ENCODE assay signal across 20 mouse cellular contexts in genomic region chr19:58500049-58500448, GRCm38 (mm10). TPM values are rescaled to one million over a fixed set of nuclear protein-coding genes. Genes with fewer than 3 reads are reported as not detected.
DNase-seq lines count a peak whose midpoint lies in the region; ATAC-seq and TF ChIP-seq lines count a peak whose summit lies in the region.
"Had no signal": no experiment of that assay in that cellular context is flagged by ENCODE, and none has a peak within 500 bp of the region (broad histone marks: within the 10 kb centered on the region; RNA-seq: fewer than 3 reads in every experiment).

No protein-coding gene starts in this region.

- H3K27ac ChIP-seq in intestine, embryonic 14.5 days (ENCODE audit: low read depth) = no peak overlapping the region
- H3K27ac ChIP-seq in intestine, postnatal 0 days (ENCODE audit: low read depth, low read length) = no peak overlapping the region
- H3K27ac ChIP-seq in hindbrain, embryonic 14.5 days = no peak overlapping the region
- H3K27ac ChIP-seq in midbrain, postnatal 0 days (ENCODE audit: low read depth, low read length) = no peak overlapping the region
- no peak overlapping the region for H3K27ac ChIP-seq in left cerebral cortex, adult 2 months
- H3K27ac ChIP-seq: heart, embryonic 13.5 days had no signal

- H3K9ac ChIP-seq in intestine, embryonic 14.5 days (ENCODE audit: low read length) = no peak overlapping the region
- no peak overlapping the region for H3K9ac ChIP-seq in intestine, postnatal 0 days (ENCODE audit: low read depth, low read length)
- no peak overlapping the region for H3K9ac ChIP-seq in hindbrain, embryonic 14.5 days
- H3K9ac ChIP-seq in midbrain, postnatal 0 days (replicated peaks; ENCODE audit: low read length, poor library complexity, severe bottlenecking) = no peak overlapping the region
- H3K9ac ChIP-seq: heart, embryonic 13.5 days had no signal

- no peaks in the 10 kb centered on the region for H3K27me3 ChIP-seq in intestine, embryonic 14.5 days (replicated peaks; ENCODE audit: control insufficient read depth, insufficient read depth, low read length)
- no peaks in the 10 kb centered on the region for H3K27me3 ChIP-seq in intestine, postnatal 0 days (replicated peaks; ENCODE audit: control insufficient read depth, insufficient read depth, low read length)
- H3K27me3 ChIP-seq in hindbrain, embryonic 14.5 days (ENCODE audit: control insufficient read depth, insufficient read depth, low read length) = no peaks in the 10 kb centered on the region
- H3K27me3 ChIP-seq in midbrain, postnatal 0 days (ENCODE audit: insufficient read depth, low read length) = no peaks in the 10 kb centered on the region
- H3K27me3 ChIP-seq: heart, embryonic 13.5 days had no signal

- peaks cover 11% of the 10 kb centered on the region; the same call in 1 of the 2 replicates for H3K4me1 ChIP-seq in intestine, embryonic 14.5 days (replicated peaks; ENCODE audit: control insufficient read depth, insufficient read depth, low read length)
- no peaks in the 10 kb centered on the region for H3K4me1 ChIP-seq in intestine, postnatal 0 days (replicated peaks; ENCODE audit: control insufficient read depth, insufficient read depth, low read length)
- H3K4me1 ChIP-seq in hindbrain, embryonic 14.5 days (replicated peaks; ENCODE audit: control insufficient read depth, insufficient read depth, low read length) = no peaks in the 10 kb centered on the region
- H3K4me1 ChIP-seq in midbrain, postnatal 0 days (ENCODE audit: insufficient read depth, low read length) = no peaks in the 10 kb centered on the region

- intact Hi-C loops in left cerebral cortex, adult 2 months (cut with DNase I) = no loop called here

- no peak overlapping the region for H3K4me3 ChIP-seq in intestine, embryonic 14.5 days (ENCODE audit: low read depth, low read length)
- H3K4me3 ChIP-seq in intestine, postnatal 0 days (ENCODE audit: low read depth, low read length) = no peak overlapping the region
- no peak overlapping the region for H3K4me3 ChIP-seq in hindbrain, embryonic 14.5 days (replicated peaks; ENCODE audit: low read length)
- no peak overlapping the region for H3K4me3 ChIP-seq in midbrain, postnatal 0 days (ENCODE audit: low read depth, low read length)
- H3K4me3 ChIP-seq in left cerebral cortex, adult 2 months = no peak overlapping the region
- H3K4me3 ChIP-seq: erythroblast, embryonic 14.5 days; heart, embryonic 13.5 days had no signal

- TF ChIP-seq CTCF in intestine, postnatal 0 days (IDR thresholded peaks at IDR 0.05; ENCODE audit: low read depth) = no peak
- TF ChIP-seq CTCF in midbrain, postnatal 0 days (IDR thresholded peaks at IDR 0.05) = no peak
- no peak for TF ChIP-seq CTCF in left cerebral cortex, adult 2 months (IDR thresholded peaks at IDR 0.05)

- DNase-seq in intestine, embryonic 14.5 days (ENCODE audit: low spot score) = peak; percentile 43
- peak; percentile 69 for DNase-seq in brain, adult 2 months (ENCODE audit: low read depth, low spot score)
- peak; percentile 46 for DNase-seq in hindbrain, embryonic 14.5 days (ENCODE audit: low spot score)
- DNase-seq in midbrain, postnatal 0 days (ENCODE audit: low spot score) = peak; percentile 67
- no peak for DNase-seq in left cerebral cortex, adult 2 months (ENCODE audit: extremely low spot score in 1 of 2, low spot score in 2 of 2)
- DNase-seq in ovary, adult 18-20 months (ENCODE audit: low spot score) = no peak
- DNase-seq: adrenal gland, adult 8-10 months; gastrocnemius, postnatal 10 days had no signal

- 96% methylated on average over 2 of the region's 2 CpGs for WGBS in intestine, embryonic 14.5 days
- 92% methylated on average over 2 of the region's 2 CpGs for WGBS in intestine, postnatal 0 days
- WGBS in hindbrain, embryonic 14.5 days = 57% methylated on average over 2 of the region's 2 CpGs
- 59% methylated on average over 2 of the region's 2 CpGs for WGBS in midbrain, postnatal 0 days

- H3K36me3 ChIP-seq in intestine, embryonic 14.5 days (ENCODE audit: control insufficient read depth, insufficient read depth, low read length) = no peaks in the 10 kb centered on the region
- no peaks in the 10 kb centered on the region for H3K36me3 ChIP-seq in intestine, postnatal 0 days (ENCODE audit: control insufficient read depth, insufficient read depth)
- no peaks in the 10 kb centered on the region for H3K36me3 ChIP-seq in hindbrain, embryonic 14.5 days (replicated peaks; ENCODE audit: control insufficient read depth, insufficient read depth)
- no peaks in the 10 kb centered on the region for H3K36me3 ChIP-seq in midbrain, postnatal 0 days (ENCODE audit: insufficient read depth, low read length)
- H3K36me3 ChIP-seq: heart, embryonic 13.5 days had no signal

- H3K9me3 ChIP-seq in intestine, embryonic 14.5 days (ENCODE audit: control insufficient read depth, low read length) = no peaks in the 10 kb centered on the region
- no peaks in the 10 kb centered on the region for H3K9me3 ChIP-seq in intestine, postnatal 0 days (ENCODE audit: control insufficient read depth)
- H3K9me3 ChIP-seq in hindbrain, embryonic 14.5 days (ENCODE audit: control insufficient read depth, low read length) = no peaks in the 10 kb centered on the region
- H3K9me3 ChIP-seq in midbrain, postnatal 0 days (ENCODE audit: low read length) = no peaks in the 10 kb centered on the region
- H3K9me3 ChIP-seq: heart, embryonic 13.5 days had no signal

- no peak overlapping the region for H3K4me2 ChIP-seq in intestine, embryonic 14.5 days (ENCODE audit: low read length)
- H3K4me2 ChIP-seq in intestine, postnatal 0 days (replicated peaks; ENCODE audit: low read depth) = no peak overlapping the region
- no peak overlapping the region for H3K4me2 ChIP-seq in hindbrain, embryonic 14.5 days (replicated peaks)
- H3K4me2 ChIP-seq in midbrain, postnatal 0 days (ENCODE audit: low read depth, low read length, poor library complexity, severe bottlenecking) = no peak overlapping the region
- H3K4me2 ChIP-seq: heart, embryonic 13.5 days had no signal

- ATAC-seq in intestine, embryonic 14.5 days (replicated peaks; ENCODE audit: low FRiP score, low TSS enrichment, low read depth) = no peak
- ATAC-seq in intestine, postnatal 0 days = no peak
- ATAC-seq in hindbrain, embryonic 14.5 days (ENCODE audit: low FRiP score) = no peak
- ATAC-seq in midbrain, postnatal 0 days (ENCODE audit: low FRiP score) = no peak
- ATAC-seq: CD4-positive, CD25-positive, alpha-beta regulatory T cell, adult 4 months; Patski had no signal

RNA-seq across cellular contexts. Expression of gene Ccdc172, which starts 11.7 kb away (rescaled TPM):
- polyA plus RNA-seq in intestine, embryonic 14.5 days (2014; fragmentation: Nextera tagmentation; extraction: Ambion mirVana) = not detected in 2 replicates
- not detected in 2 replicates for polyA plus RNA-seq in intestine, postnatal 0 days (2015; fragmentation: Nextera tagmentation; extraction: Ambion mirVana)
- not detected in 2 replicates for polyA plus RNA-seq in hindbrain, embryonic 14.5 days (2014; fragmentation: Nextera tagmentation; extraction: Ambion mirVana)
- not detected in 2 replicates for total RNA-seq in midbrain, postnatal 0 days (2014; rRNA removed)
- polyA plus RNA-seq in midbrain, postnatal 0 days (2015; fragmentation: Nextera tagmentation; extraction: Ambion mirVana) = not detected in 2 replicates
- not detected for total RNA-seq in left cerebral cortex, adult 2 months (2021)
- total RNA-seq: adrenal gland, adult 8-10 months; common myeloid progenitor, adult 5-6 weeks; gastrocnemius, postnatal 10 days; left cerebral cortex, postnatal 10 days; liver, adult 2 months had no signal
- polyA plus RNA-seq: CD4-positive, CD25-positive, alpha-beta regulatory T cell, adult 4 months; erythroblast, embryonic 14.5 days; heart, embryonic 13.5 days; kidney, embryonic 16.5 days; liver, adult 2 months; lung, postnatal 0 days; neural tube, embryonic 14.5 days; Patski; urinary bladder, adult 2 months had no signal

RNA-seq across cellular contexts. Expression of gene Gfra1, which starts 44.3 kb away (rescaled TPM):
- 34.3 and 41.3 TPM in 2 replicates for polyA plus RNA-seq in intestine, embryonic 14.5 days (2014; fragmentation: Nextera tagmentation; extraction: Ambion mirVana)
- 4.9 TPM in 2 replicates for polyA plus RNA-seq in intestine, postnatal 0 days (2015; fragmentation: Nextera tagmentation; extraction: Ambion mirVana)
- 46.0 and 48.5 TPM in 2 replicates for polyA plus RNA-seq in hindbrain, embryonic 14.5 days (2014; fragmentation: Nextera tagmentation; extraction: Ambion mirVana)
- 91.5 and 101 TPM in 2 replicates for total RNA-seq in midbrain, postnatal 0 days (2014; rRNA removed)
- polyA plus RNA-seq in midbrain, postnatal 0 days (2015; fragmentation: Nextera tagmentation; extraction: Ambion mirVana) = 34.4 and 36.2 TPM in 2 replicates
- 10 to 100 TPM; 26.7 to 34.1 TPM for total RNA-seq in left cerebral cortex, adult 2 months (2021)
- polyA plus RNA-seq: erythroblast, embryonic 14.5 days had no signal

Comparison
In these comparisons a context has a peak if more than half of its experiments do, and no peak if none do; other contexts are left out.
1. DNase-seq: peak in intestine, embryonic 14.5 days (single experiment), brain, adult 2 months (single experiment), hindbrain, embryonic 14.5 days (single experiment) and midbrain, postnatal 0 days (single experiment); none in left cerebral cortex, adult 2 months (0 of 2) and ovary, adult 18-20 months (single experiment).